Mouse (Mus musculus): ENCODE data around the gene Nyap2. TPM values are rescaled to one million over a fixed set of nuclear protein-coding genes. Genes with fewer than 3 reads are reported as not detected.

Nyap2 gene
- polyA plus RNA-seq (2012; rRNA removed), result 6.9 and 7.7 TPM in 2 replicates

DNA sequence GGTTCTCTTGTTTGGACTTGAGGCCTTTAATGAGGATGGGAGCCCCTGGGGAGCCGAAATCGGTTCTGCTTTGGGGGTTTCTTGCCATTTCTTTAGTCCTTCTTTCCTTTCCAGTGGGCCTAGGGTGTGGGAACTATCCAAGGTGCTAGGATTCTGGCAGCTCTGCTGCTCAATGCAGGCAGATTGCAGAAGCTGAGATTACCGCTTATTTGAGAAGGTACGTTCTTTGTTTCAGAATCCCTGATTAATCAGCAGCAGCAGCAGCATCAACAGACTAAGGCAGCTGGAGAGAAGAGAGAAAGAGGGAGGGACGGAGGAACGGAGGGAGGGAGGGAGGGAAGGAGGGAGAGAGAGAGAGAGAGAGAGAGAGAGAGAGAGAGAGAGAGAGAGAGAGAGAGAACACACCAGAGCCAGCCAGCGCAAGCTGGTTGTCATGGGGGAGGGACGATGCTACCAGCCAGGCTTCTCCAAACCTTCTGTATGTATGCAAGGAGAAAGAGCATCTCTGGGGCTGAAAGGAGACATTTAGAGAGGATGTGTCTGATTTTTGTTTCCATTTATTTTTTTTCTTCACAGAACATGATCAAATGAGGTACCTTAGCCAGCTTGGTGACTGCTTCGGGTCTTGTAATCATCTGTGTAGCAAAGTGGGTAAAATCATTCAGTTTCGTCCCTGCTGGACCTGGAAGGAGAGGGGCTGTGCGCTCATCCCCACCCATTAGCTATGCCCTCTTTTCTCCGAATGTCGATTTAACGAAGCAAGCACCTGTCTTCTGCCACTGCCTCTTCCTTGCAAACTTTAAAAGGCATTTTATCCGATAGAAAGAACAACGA, at the start of gene Nyap2:
Gene Nyap2, plus strand, starts transcription at position 120 of the 834 bp plus-strand sequence.

